Mouse (Mus musculus): ENCODE results near the gene Supt3. TPM values are rescaled to one million over a fixed set of nuclear protein-coding genes. Genes with fewer than 3 reads are reported as not detected.

Supt3 gene
- polyA plus RNA-seq, 1 experiment: 6.4 TPM

GRCm38 (mm10) chr17:45165741-45166140 is 388.8 kb downstream of the Supt3 start:
- TF ChIP-seq POLR2A (IDR thresholded peaks at IDR 0.05; ENCODE audit: low read depth, low read length) (no peak), CTCF (conservative IDR thresholded peaks at IDR 0.05; ENCODE audit: insufficient read depth, insufficient read length, low read depth, low read length) (no peak)
- Histone ChIP-seq H3K4me3 (ENCODE audit: insufficient read depth, low read depth, low read length) (no peak overlapping the region), H3K36me3 (ENCODE audit: control insufficient read depth, insufficient read depth, low read length) (no peaks in the 10 kb centered on the region), H3K27me3 (replicated peaks; ENCODE audit: control insufficient read depth, insufficient read depth, low read length) (no peaks in the 10 kb centered on the region), H3K4me1 (ENCODE audit: control insufficient read depth, insufficient read depth, low read length) (no peaks in the 10 kb centered on the region), H3K27ac (ENCODE audit: insufficient read depth, low read depth, low read length) (no peak overlapping the region)
- 31% methylated on average over 4 of the region's 4 CpGs for WGBS
- DNase-seq: no peak

Other genes with a start within 250 kb of the Supt3 start
- gene Runx2, start 37.6 kb downstream of the Supt3 start, polyA plus RNA-seq (2012; rRNA removed): 1.0 and 1.7 TPM in 2 replicates

All from kidney, adult 2 months (tissue).